Mouse (Mus musculus): ENCODE measurements around the gene Tbc1d19. TPM values are rescaled to one million over a fixed set of nuclear protein-coding genes. Genes with fewer than 3 reads are reported as not detected.

Tbc1d19 gene
- polyA plus RNA-seq, 1 experiment from 2014 or later, result 70.1 TPM

GRCm38 (mm10) chr5:53941322-53942024, 132.1 kb downstream of the Tbc1d19 start:
- H3K4me3 ChIP-seq (replicated peaks; ENCODE audit: low read length), result no peak overlapping the region
- H3K4me1 ChIP-seq (replicated peaks; ENCODE audit: control insufficient read depth, insufficient read depth, low read length), result no peaks in the 10 kb centered on the region
- 55% methylated on average over 11 of the region's 11 CpGs for WGBS
- no peaks in the 10 kb centered on the region for H3K27me3 ChIP-seq (ENCODE audit: control insufficient read depth, insufficient read depth, low read length)
- no peak for ATAC-seq (ENCODE audit: low FRiP score)
- H3K9ac ChIP-seq, result no peak overlapping the region
- H3K9me3 ChIP-seq (ENCODE audit: control insufficient read depth, low read length), result no peaks in the 10 kb centered on the region
- no peak overlapping the region for H3K27ac ChIP-seq
- H3K4me2 ChIP-seq (replicated peaks), result no peak overlapping the region
- DNase-seq (ENCODE audit: low spot score), result no peak
- H3K36me3 ChIP-seq (replicated peaks; ENCODE audit: control insufficient read depth, insufficient read depth), result no peaks in the 10 kb centered on the region

GRCm38 (mm10) chr5:53942332-53942731, 132.9 kb downstream of the Tbc1d19 start:
- no peak for ATAC-seq (ENCODE audit: low FRiP score)
- Histone ChIP-seq H3K9me3 (ENCODE audit: control insufficient read depth, low read length) (no peaks in the 10 kb centered on the region), H3K4me1 (replicated peaks; ENCODE audit: control insufficient read depth, insufficient read depth, low read length) (no peaks in the 10 kb centered on the region), H3K4me2 (replicated peaks) (no peak overlapping the region), H3K4me3 (replicated peaks; ENCODE audit: low read length) (no peak overlapping the region), H3K9ac (no peak overlapping the region), H3K27me3 (ENCODE audit: control insufficient read depth, insufficient read depth, low read length) (no peaks in the 10 kb centered on the region), H3K27ac (no peak overlapping the region), H3K36me3 (replicated peaks; ENCODE audit: control insufficient read depth, insufficient read depth) (no peaks in the 10 kb centered on the region)
- 82% methylated on average over 4 of the region's 4 CpGs for WGBS
- DNase-seq (ENCODE audit: low spot score), result no peak

GRCm38 (mm10) chr5:53943321-53943857, 134.0 kb downstream of the Tbc1d19 start:
- 84% methylated on average over 11 of the region's 11 CpGs for WGBS
- ATAC-seq (ENCODE audit: low FRiP score), result no peak
- Histone ChIP-seq H3K27me3 (ENCODE audit: control insufficient read depth, insufficient read depth, low read length) (no peaks in the 10 kb centered on the region), H3K4me3 (replicated peaks; ENCODE audit: low read length) (no peak overlapping the region), H3K4me1 (replicated peaks; ENCODE audit: control insufficient read depth, insufficient read depth, low read length) (no peaks in the 10 kb centered on the region), H3K27ac (no peak overlapping the region), H3K36me3 (replicated peaks; ENCODE audit: control insufficient read depth, insufficient read depth) (no peaks in the 10 kb centered on the region), H3K9ac (no peak overlapping the region), H3K4me2 (replicated peaks) (no peak overlapping the region), H3K9me3 (ENCODE audit: control insufficient read depth, low read length) (no peaks in the 10 kb centered on the region)
- DNase-seq (ENCODE audit: low spot score), result no peak

- Histone ChIP-seq H3K27me3 (ENCODE audit: control insufficient read depth, insufficient read depth, low read length) (no peaks in the 10 kb centered on the region), H3K27ac (no peak overlapping the region), H3K4me3 (replicated peaks; ENCODE audit: low read length) (no peak overlapping the region), H3K4me2 (replicated peaks) (no peak overlapping the region), H3K36me3 (replicated peaks; ENCODE audit: control insufficient read depth, insufficient read depth) (no peaks in the 10 kb centered on the region), H3K9me3 (ENCODE audit: control insufficient read depth, low read length) (no peaks in the 10 kb centered on the region), H3K9ac (no peak overlapping the region), H3K4me1 (replicated peaks; ENCODE audit: control insufficient read depth, insufficient read depth, low read length) (no peaks in the 10 kb centered on the region)
- 92% methylated on average over 8 of the region's 8 CpGs for WGBS
- DNase-seq (ENCODE audit: low spot score) (no peak), ATAC-seq (ENCODE audit: low FRiP score) (no peak)
Observed at GRCm38 (mm10) chr5:53946747-53947146, 137.3 kb downstream of the Tbc1d19 start.

GRCm38 (mm10) chr5:53947549-53948183, 138.3 kb downstream of the Tbc1d19 start:
- Histone ChIP-seq H3K9ac (no peak overlapping the region), H3K27me3 (ENCODE audit: control insufficient read depth, insufficient read depth, low read length) (no peaks in the 10 kb centered on the region), H3K4me3 (replicated peaks; ENCODE audit: low read length) (no peak overlapping the region), H3K4me2 (replicated peaks) (no peak overlapping the region), H3K36me3 (replicated peaks; ENCODE audit: control insufficient read depth, insufficient read depth) (no peaks in the 10 kb centered on the region), H3K4me1 (replicated peaks; ENCODE audit: control insufficient read depth, insufficient read depth, low read length) (no peaks in the 10 kb centered on the region), H3K9me3 (ENCODE audit: control insufficient read depth, low read length) (no peaks in the 10 kb centered on the region), H3K27ac (no peak overlapping the region)
- 46% methylated on average over 9 of the region's 9 CpGs for WGBS
- DNase-seq (ENCODE audit: low spot score), result peak; percentile 50
- ATAC-seq (ENCODE audit: low FRiP score), result peak; percentile 55; the same call in 1 of the 2 replicates

GRCm38 (mm10) chr5:53948606-53949266, 139.3 kb downstream of the Tbc1d19 start:
- H3K36me3 ChIP-seq (replicated peaks; ENCODE audit: control insufficient read depth, insufficient read depth), result no peaks in the 10 kb centered on the region
- no peak overlapping the region for H3K9ac ChIP-seq
- no peak for ATAC-seq (ENCODE audit: low FRiP score)
- H3K4me3 ChIP-seq (replicated peaks; ENCODE audit: low read length), result no peak overlapping the region
- H3K4me1 ChIP-seq (replicated peaks; ENCODE audit: control insufficient read depth, insufficient read depth, low read length), result no peaks in the 10 kb centered on the region
- no peaks in the 10 kb centered on the region for H3K9me3 ChIP-seq (ENCODE audit: control insufficient read depth, low read length)
- DNase-seq (ENCODE audit: low spot score), result no peak
- WGBS, result 85% methylated on average over 8 of the region's 8 CpGs
- peak overlapping the region; percentile 32; the same call in 1 of the 2 replicates for H3K27ac ChIP-seq
- H3K27me3 ChIP-seq (ENCODE audit: control insufficient read depth, insufficient read depth, low read length), result no peaks in the 10 kb centered on the region
- no peak overlapping the region for H3K4me2 ChIP-seq (replicated peaks)

- H3K4me3 ChIP-seq (replicated peaks; ENCODE audit: low read length), result no peak overlapping the region
- 62% methylated on average over 7 of the region's 7 CpGs for WGBS
- H3K9me3 ChIP-seq (ENCODE audit: control insufficient read depth, low read length), result no peaks in the 10 kb centered on the region
- H3K36me3 ChIP-seq (replicated peaks; ENCODE audit: control insufficient read depth, insufficient read depth), result no peaks in the 10 kb centered on the region
- H3K4me1 ChIP-seq (replicated peaks; ENCODE audit: control insufficient read depth, insufficient read depth, low read length), result no peaks in the 10 kb centered on the region
- no peak overlapping the region for H3K27ac ChIP-seq
- no peaks in the 10 kb centered on the region for H3K27me3 ChIP-seq (ENCODE audit: control insufficient read depth, insufficient read depth, low read length)
- ATAC-seq (ENCODE audit: low FRiP score) (no peak), DNase-seq (ENCODE audit: low spot score) (no peak)
- no peak overlapping the region for H3K4me2 ChIP-seq (replicated peaks)
- H3K9ac ChIP-seq, result no peak overlapping the region
Observed at GRCm38 (mm10) chr5:53950189-53950588, 140.8 kb downstream of the Tbc1d19 start.

- no peak for DNase-seq (ENCODE audit: low spot score)
- no peaks in the 10 kb centered on the region for H3K27me3 ChIP-seq (ENCODE audit: control insufficient read depth, insufficient read depth, low read length)
- H3K9ac ChIP-seq, result no peak overlapping the region
- H3K4me1 ChIP-seq (replicated peaks; ENCODE audit: control insufficient read depth, insufficient read depth, low read length), result no peaks in the 10 kb centered on the region
- no peak overlapping the region for H3K4me3 ChIP-seq (replicated peaks; ENCODE audit: low read length)
- H3K4me2 ChIP-seq (replicated peaks), result no peak overlapping the region
- H3K36me3 ChIP-seq (replicated peaks; ENCODE audit: control insufficient read depth, insufficient read depth), result no peaks in the 10 kb centered on the region
- no peaks in the 10 kb centered on the region for H3K9me3 ChIP-seq (ENCODE audit: control insufficient read depth, low read length)
- no peak overlapping the region for H3K27ac ChIP-seq
- ATAC-seq (ENCODE audit: low FRiP score), result no peak
Observed at GRCm38 (mm10) chr5:53953216-53953615, 143.8 kb downstream of the Tbc1d19 start.
